Mouse (Mus musculus) forebrain, embryonic 10.5 days (tissue): ENCODE results near the gene Cct8. TPM values are rescaled to one million over a fixed set of nuclear protein-coding genes. Genes with fewer than 3 reads are reported as not detected.
A peak's percentile ranks its signal among the peaks of the same experiment; 100 is the strongest.

Experiments
- DNase-seq: peaks from one replicate; pipeline ENCODE4 v3.0.0-alpha.2; 2017; ENCODE audit warnings: low spot score; ENCODE audit errors: extremely low spot score
- H3K27ac ChIP-seq: fragments of 300-500 bp; sonication (generic); 2 replicates; pipeline ENCODE4 v1.5.1; 2016; ENCODE audit warnings: mild to moderate bottlenecking
- H3K27me3 ChIP-seq: fragments of 300-500 bp; sonication (generic); 2 replicates; pipeline ENCODE4 v1.6.1; 2016; ENCODE audit warnings: mild to moderate bottlenecking; ENCODE audit not compliant: poor library complexity, severe bottlenecking
- H3K36me3 ChIP-seq: fragments of 300-500 bp; sonication (generic); replicated peaks from 2 replicates; pipeline ENCODE4 v1.6.1; 2016; ENCODE audit warnings: mild to moderate bottlenecking, moderate library complexity
- H3K4me1 ChIP-seq: fragments of 300-500 bp; sonication (generic); 2 replicates; pipeline ENCODE4 v1.6.1; 2016
- H3K4me3 ChIP-seq: fragments of 300-500 bp; sonication (generic); 2 replicates; pipeline ENCODE4 v1.5.1; 2016; ENCODE audit warnings: mild to moderate bottlenecking, moderate library complexity
- H3K9me3 ChIP-seq: fragments of 300-500 bp; sonication (generic); 2 replicates; pipeline ENCODE4 v1.6.1; 2016; ENCODE audit warnings: mild to moderate bottlenecking, moderate library complexity
- WGBS: fragments of 180-500 bp; shearing (Covaris S2); methylation state at CpG from one replicate; pipeline ENCODE4 v1.1.7; 2016; 5-methylcytosine and 5-hydroxymethylcytosine counted together
- polyA plus RNA-seq: library from polyadenylated mRNA; unstranded; fragments of >200 nt; fragmentation: Nextera tagmentation; extraction: Ambion mirVana; gene quantifications from 2 replicates; pipeline ENCODE4 v1.2.1, GENCODE M21; 2016

The Cct8 gene
- polyA plus RNA-seq, 1 experiment from 2014 or later = 692 TPM

- 83% methylated on average over 2 of the region's 2 CpGs for WGBS
- Histone ChIP-seq H3K4me1 (no peaks in the 10 kb centered on the region), H3K27me3 (no peaks in the 10 kb centered on the region), H3K36me3 (peaks cover 98% of the 10 kb centered on the region), H3K4me3 (no peak overlapping the region), H3K27ac (no peak overlapping the region), H3K9me3 (no peaks in the 10 kb centered on the region)
- no peak for DNase-seq
Observed at GRCm38 (mm10) chr16:87488605-87489004, 7.1 kb downstream of the Cct8 start.

GRCm38 (mm10) chr16:87486739-87487138 lies 8.9 kb downstream of the Cct8 start:
- H3K4me1 ChIP-seq = no peaks in the 10 kb centered on the region
- no peak overlapping the region for H3K27ac ChIP-seq
- H3K27me3 ChIP-seq = no peaks in the 10 kb centered on the region
- DNase-seq = no peak
- H3K36me3 ChIP-seq = peaks cover 98% of the 10 kb centered on the region
- no peaks in the 10 kb centered on the region for H3K9me3 ChIP-seq
- H3K4me3 ChIP-seq = no peak overlapping the region
- WGBS = 97% methylated on average over 5 of the region's 5 CpGs

GRCm38 (mm10) chr16:87484367-87484766 lies 11.3 kb downstream of the Cct8 start:
- WGBS = 95% methylated on average over 5 of the region's 5 CpGs
- Histone ChIP-seq H3K9me3 (no peaks in the 10 kb centered on the region), H3K27ac (no peak overlapping the region), H3K4me3 (no peak overlapping the region), H3K4me1 (no peaks in the 10 kb centered on the region), H3K27me3 (no peaks in the 10 kb centered on the region), H3K36me3 (peaks cover 95% of the 10 kb centered on the region)
- DNase-seq = no peak

- no peaks in the 10 kb centered on the region for H3K27me3 ChIP-seq
- DNase-seq = no peak
- H3K27ac ChIP-seq = no peak overlapping the region
- no peak overlapping the region for H3K4me3 ChIP-seq
- H3K4me1 ChIP-seq = no peaks in the 10 kb centered on the region
- WGBS = 88% methylated on average over 4 of the region's 4 CpGs
- peaks cover 94% of the 10 kb centered on the region for H3K36me3 ChIP-seq
- H3K9me3 ChIP-seq = no peaks in the 10 kb centered on the region
Observed at GRCm38 (mm10) chr16:87470579-87470978, 25.1 kb downstream of the Cct8 start.

- H3K36me3 ChIP-seq = peaks cover 52% of the 10 kb centered on the region
- 95% methylated on average over 3 of the region's 3 CpGs for WGBS
Observed at GRCm38 (mm10) chr16:87458752-87459151, 36.9 kb downstream of the Cct8 start.

GRCm38 (mm10) chr16:87455180-87455611 lies 40.5 kb downstream of the Cct8 start:
- H3K36me3 ChIP-seq = peaks cover 21% of the 10 kb centered on the region
- peaks cover 19% of the 10 kb centered on the region for H3K4me1 ChIP-seq
- peak overlapping the region; percentile 89 for H3K27ac ChIP-seq
- DNase-seq = peak; percentile 21
- H3K9me3 ChIP-seq = no peaks in the 10 kb centered on the region
- no peaks in the 10 kb centered on the region for H3K27me3 ChIP-seq
- under 1% methylated on average over 38 of the region's 38 CpGs for WGBS
- H3K4me3 ChIP-seq = peak overlapping the region; percentile 93

More at GRCm38 (mm10) chr16:87458752-87459151, 36.9 kb downstream of the Cct8 start:
- DNase-seq = no peak
- Histone ChIP-seq H3K9me3 (no peaks in the 10 kb centered on the region), H3K27ac (no peak overlapping the region), H3K4me3 (no peak overlapping the region), H3K4me1 (peaks cover 19% of the 10 kb centered on the region), H3K27me3 (no peaks in the 10 kb centered on the region)

GRCm38 (mm10) chr16:87454419-87455179 lies 41.1 kb downstream of the Cct8 start, which contains the start of gene Usp16:
Usp16 (plus strand) TSS chr16:87454703.
- Histone ChIP-seq H3K4me3 (peak within 1 kb of the TSS; percentile 93), H3K27ac (peak within 1 kb of the TSS; percentile 89), H3K36me3 (peaks cover 16% of the 10 kb centered on the region), H3K27me3 (no peaks in the 10 kb centered on the region), H3K4me1 (peaks cover 19% of the 10 kb centered on the region), H3K9me3 (no peaks in the 10 kb centered on the region)
- DNase-seq = peak; percentile 87
- WGBS = 9% methylated on average over 45 of the region's 45 CpGs

- no peak overlapping the region for H3K27ac ChIP-seq
- DNase-seq = no peak
- H3K4me1 ChIP-seq = peaks cover 19% of the 10 kb centered on the region
- no peaks in the 10 kb centered on the region for H3K9me3 ChIP-seq
- no peak overlapping the region for H3K4me3 ChIP-seq
- peaks cover 3% of the 10 kb centered on the region for H3K36me3 ChIP-seq
- no peaks in the 10 kb centered on the region for H3K27me3 ChIP-seq
- WGBS = 84% methylated on average over 2 of the region's 2 CpGs
Observed at GRCm38 (mm10) chr16:87453226-87453625, 42.4 kb downstream of the Cct8 start.

- Histone ChIP-seq H3K4me3 (no peak overlapping the region), H3K4me1 (peaks cover 9% of the 10 kb centered on the region)
- 94% methylated on average over 3 of the region's 3 CpGs for WGBS
Observed at GRCm38 (mm10) chr16:87445528-87445927, 50.1 kb downstream of the Cct8 start.

GRCm38 (mm10) chr16:87445110-87445509 lies 50.6 kb downstream of the Cct8 start:
- no peaks in the 10 kb centered on the region for H3K27me3 ChIP-seq
- H3K4me3 ChIP-seq = no peak overlapping the region
- H3K4me1 ChIP-seq = peaks cover 9% of the 10 kb centered on the region
- H3K36me3 ChIP-seq = no peaks in the 10 kb centered on the region
- H3K27ac ChIP-seq = no peak overlapping the region
- DNase-seq = no peak
- no peaks in the 10 kb centered on the region for H3K9me3 ChIP-seq

More at GRCm38 (mm10) chr16:87445528-87445927, 50.1 kb downstream of the Cct8 start:
- Histone ChIP-seq H3K36me3 (no peaks in the 10 kb centered on the region), H3K27ac (no peak overlapping the region), H3K27me3 (no peaks in the 10 kb centered on the region), H3K9me3 (no peaks in the 10 kb centered on the region)
- no peak for DNase-seq

GRCm38 (mm10) chr16:87444071-87444470 lies 51.6 kb downstream of the Cct8 start:
- Histone ChIP-seq H3K9me3 (no peaks in the 10 kb centered on the region), H3K27ac (no peak overlapping the region), H3K4me3 (no peak overlapping the region), H3K27me3 (no peaks in the 10 kb centered on the region), H3K4me1 (peaks cover 14% of the 10 kb centered on the region), H3K36me3 (no peaks in the 10 kb centered on the region)
- no peak for DNase-seq
- WGBS = 62% methylated on average over 1 of the region's 1 CpGs

- Histone ChIP-seq H3K9me3 (no peaks in the 10 kb centered on the region), H3K36me3 (no peaks in the 10 kb centered on the region), H3K27ac (no peak overlapping the region), H3K4me1 (peaks cover 14% of the 10 kb centered on the region), H3K27me3 (no peaks in the 10 kb centered on the region), H3K4me3 (no peak overlapping the region)
- DNase-seq = no peak
Observed at GRCm38 (mm10) chr16:87443245-87443644, 52.4 kb downstream of the Cct8 start.

GRCm38 (mm10) chr16:87442291-87442690 lies 53.4 kb downstream of the Cct8 start:
- 63% methylated on average over 5 of the region's 5 CpGs for WGBS
- H3K36me3 ChIP-seq = no peaks in the 10 kb centered on the region

More at GRCm38 (mm10) chr16:87442291-87442690, 53.4 kb downstream of the Cct8 start:
- H3K4me3 ChIP-seq = no peak overlapping the region
- peaks cover 14% of the 10 kb centered on the region for H3K4me1 ChIP-seq
- H3K9me3 ChIP-seq = no peaks in the 10 kb centered on the region
- H3K27me3 ChIP-seq = no peaks in the 10 kb centered on the region
- no peak for DNase-seq
- H3K27ac ChIP-seq = no peak overlapping the region
